Mouse (Mus musculus): ENCODE results near the gene Wars2.

- TF ChIP-seq GATA1 (IDR thresholded peaks at IDR 0.05; ENCODE audit: low read length) (no peak), TAL1 (IDR thresholded peaks at IDR 0.05; ENCODE audit: low read length) (no peak)
These were observed 16.1 kb downstream of the Wars2 start for GRCm38 (mm10) chr3:99156987-99157386.

Measured in erythroblast, embryonic 14.5 days (primary cell).